Mouse (Mus musculus) 3T3-L1 (cell line): ENCODE measurements around the gene Nfkb2.

Source experiments
- DNase-seq: peaks from one replicate; pipeline ENCODE4 v3.0.0-alpha.2; 2015; ENCODE audit warnings: low read depth, low spot score

Gene Nfkb2

GRCm38 (mm10) chr19:46304216-46304841, at the start of gene Nfkb2:
Gene Nfkb2, plus strand, starts transcription at chr19:46304320.
- DNase-seq, result peak; percentile 98

- DNase-seq, result peak; percentile 26
These were observed 39.4 kb upstream of the Nfkb2 start for GRCm38 (mm10) chr19:46264762-46265161.

GRCm38 (mm10) chr19:46275307-46275706, 28.8 kb upstream of the Nfkb2 start:
- peak; percentile 62 for DNase-seq

GRCm38 (mm10) chr19:46282081-46282849, 21.9 kb upstream of the Nfkb2 start:
- peak; percentile 34 for DNase-seq

GRCm38 (mm10) chr19:46284686-46285085, 19.4 kb upstream of the Nfkb2 start:
- no peak for DNase-seq

- DNase-seq, result no peak
These were observed 18.5 kb upstream of the Nfkb2 start for GRCm38 (mm10) chr19:46285631-46286030.

- no peak for DNase-seq
These were observed 18.1 kb upstream of the Nfkb2 start for GRCm38 (mm10) chr19:46286047-46286446.

- no peak for DNase-seq
These were observed 17.2 kb upstream of the Nfkb2 start for GRCm38 (mm10) chr19:46286926-46287325.

- DNase-seq, result no peak
These were observed 16.6 kb upstream of the Nfkb2 start for GRCm38 (mm10) chr19:46287566-46287965.

- DNase-seq, result peak; percentile 74
These were observed 13.5 kb upstream of the Nfkb2 start for GRCm38 (mm10) chr19:46290535-46291105.

GRCm38 (mm10) chr19:46296938-46297337, 7.2 kb upstream of the Nfkb2 start:
- no peak for DNase-seq

- DNase-seq, result no peak
These were observed 3.6 kb upstream of the Nfkb2 start for GRCm38 (mm10) chr19:46300294-46301045.

GRCm38 (mm10) chr19:46302551-46302950, 1.6 kb upstream of the Nfkb2 start:
- no peak for DNase-seq

GRCm38 (mm10) chr19:46303251-46304215, 587 bp upstream of the Nfkb2 start:
- DNase-seq, result no peak

GRCm38 (mm10) chr19:46304908-46305333, 801 bp downstream of the Nfkb2 start:
- peak; percentile 62 for DNase-seq

- DNase-seq, result peak; percentile 90
These were observed 1.5 kb downstream of the Nfkb2 start for GRCm38 (mm10) chr19:46305432-46306267.

GRCm38 (mm10) chr19:46306268-46306610, 2.1 kb downstream of the Nfkb2 start:
- DNase-seq, result peak; percentile 21

GRCm38 (mm10) chr19:46306751-46307289, 2.7 kb downstream of the Nfkb2 start:
- no peak for DNase-seq

GRCm38 (mm10) chr19:46307781-46308180, 3.7 kb downstream of the Nfkb2 start:
- DNase-seq, result no peak

GRCm38 (mm10) chr19:46308303-46308702, 4.2 kb downstream of the Nfkb2 start:
- DNase-seq, result no peak
